Mouse (Mus musculus): ENCODE results near the gene Tsga10. TPM values are rescaled to one million over a fixed set of nuclear protein-coding genes. Genes with fewer than 3 reads are reported as not detected.

Gene Tsga10
- total and polyA plus RNA-seq, 2 experiments from 2014 or later = 7.5 TPM

DNA sequence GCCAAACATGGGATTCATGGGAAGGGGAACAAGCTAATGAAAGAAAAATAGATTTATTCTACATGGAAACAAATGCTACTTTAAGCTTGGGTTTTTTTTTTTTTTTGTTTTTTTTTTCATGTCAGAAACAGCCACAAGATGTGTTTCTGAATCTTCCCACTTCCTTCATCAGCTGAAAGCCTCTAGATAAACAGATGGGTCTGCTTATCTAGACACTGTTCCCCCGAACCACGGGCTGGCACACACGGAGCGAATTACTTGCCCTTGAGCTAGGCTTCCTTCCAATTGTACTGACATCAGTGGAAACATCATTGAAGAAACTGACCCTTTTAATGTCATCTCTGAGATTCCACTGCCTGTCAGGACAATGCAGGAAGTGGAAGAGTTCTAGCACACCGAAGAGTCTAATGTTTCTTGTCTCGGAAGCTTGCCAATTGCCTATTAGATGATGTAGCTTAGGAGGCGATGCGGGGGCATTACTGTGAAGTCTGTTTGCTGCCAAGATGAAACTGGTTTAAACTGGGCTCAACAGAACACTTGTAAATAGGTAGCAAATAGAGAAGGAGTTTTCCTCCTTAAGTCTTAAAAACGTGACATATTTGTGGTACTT lies 121.5 kb downstream of the Tsga10 start:
- H3K4me1 ChIP-seq (ENCODE audit: insufficient read depth, low read length) = no peaks in the 10 kb centered on the region
- no peak overlapping the region for H3K4me2 ChIP-seq (ENCODE audit: low read depth, low read length, poor library complexity, severe bottlenecking)
- no peaks in the 10 kb centered on the region for H3K36me3 ChIP-seq (ENCODE audit: insufficient read depth, low read length)
- no peaks in the 10 kb centered on the region for H3K9me3 ChIP-seq (ENCODE audit: low read length)
- H3K9ac ChIP-seq (replicated peaks; ENCODE audit: low read length, poor library complexity, severe bottlenecking) = no peak overlapping the region
- no peak for TF ChIP-seq CTCF (IDR thresholded peaks at IDR 0.05)
- no peak overlapping the region for H3K4me3 ChIP-seq (ENCODE audit: low read depth, low read length)
- H3K27ac ChIP-seq (ENCODE audit: low read depth, low read length) = no peak overlapping the region
- DNase-seq (ENCODE audit: low spot score) (no peak), ATAC-seq (ENCODE audit: low FRiP score) (no peak)
- no peaks in the 10 kb centered on the region for H3K27me3 ChIP-seq (ENCODE audit: insufficient read depth, low read length)
- 80% methylated on average over 9 of the region's 9 CpGs for WGBS

DNA sequence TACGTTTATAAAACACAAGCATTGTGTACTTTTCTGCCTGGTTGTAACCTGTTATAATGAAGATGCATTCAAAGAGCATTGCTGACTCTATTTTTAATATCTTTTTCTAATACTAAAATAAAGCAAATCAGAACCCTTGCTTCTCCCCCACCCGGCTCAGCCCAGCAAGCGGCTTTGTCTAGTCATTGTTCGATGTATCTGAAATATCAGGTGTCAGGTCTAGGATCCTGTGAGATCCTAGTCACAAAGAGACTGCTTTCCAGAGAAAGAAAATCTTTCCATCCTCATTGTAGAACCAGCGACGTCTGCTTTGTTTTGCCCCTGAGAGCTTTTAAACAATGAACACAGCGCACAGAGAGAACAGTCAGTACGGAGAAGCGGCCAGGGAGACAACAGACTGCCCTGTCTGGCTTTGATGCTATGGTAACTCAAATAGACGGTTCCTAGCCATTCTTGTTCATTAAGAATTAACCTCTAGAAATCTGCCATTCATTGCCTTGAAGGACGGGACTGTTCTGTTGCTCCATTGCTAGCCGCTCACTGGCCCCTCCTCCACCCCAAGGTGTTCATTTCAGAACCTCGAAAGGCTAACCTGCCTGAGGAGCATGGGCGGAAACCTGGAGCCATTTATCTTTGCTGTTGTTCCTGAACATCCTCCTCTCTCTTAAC lies 123.5 kb downstream of the Tsga10 start:
- ATAC-seq (ENCODE audit: low FRiP score) (no peak), DNase-seq (ENCODE audit: low spot score) (peak; percentile 33)
- WGBS = 22% methylated on average over 14 of the region's 14 CpGs
- H3K9ac ChIP-seq (replicated peaks; ENCODE audit: low read length, poor library complexity, severe bottlenecking) = 0 out of 2 replicates have a peak overlapping the region, but pooled peaks have one; percentile 26
- 0 out of 2 replicates have a peak overlapping the region, but pooled peaks have one; percentile 5 for H3K4me2 ChIP-seq (ENCODE audit: low read depth, low read length, poor library complexity, severe bottlenecking)
- no peaks in the 10 kb centered on the region for H3K27me3 ChIP-seq (ENCODE audit: insufficient read depth, low read length)
- peak overlapping the region; percentile 57 for H3K27ac ChIP-seq (ENCODE audit: low read depth, low read length)
- H3K4me3 ChIP-seq (ENCODE audit: low read depth, low read length) = no peak overlapping the region
- TF ChIP-seq CTCF (IDR thresholded peaks at IDR 0.05) = no peak
- H3K4me1 ChIP-seq (ENCODE audit: insufficient read depth, low read length) = no peaks in the 10 kb centered on the region
- H3K9me3 ChIP-seq (ENCODE audit: low read length) = no peaks in the 10 kb centered on the region
- H3K36me3 ChIP-seq (ENCODE audit: insufficient read depth, low read length) = no peaks in the 10 kb centered on the region

DNA sequence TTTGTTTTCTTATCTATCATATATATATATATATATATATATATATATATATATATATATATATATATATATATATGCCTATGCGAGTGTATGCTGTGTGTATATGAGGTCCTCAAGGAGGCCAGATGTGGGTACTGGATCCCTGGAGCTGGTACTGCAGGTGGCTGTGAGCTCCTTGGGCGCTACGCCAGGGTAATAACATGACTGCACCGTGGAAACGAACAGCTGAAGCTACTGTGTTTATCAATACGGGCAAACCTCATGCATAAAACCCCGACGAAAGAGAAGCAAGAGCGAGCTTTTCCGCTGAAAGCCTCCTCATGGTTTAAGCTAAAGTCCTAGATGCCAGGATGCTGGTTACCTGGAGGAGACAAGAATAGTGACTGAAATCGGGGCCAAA lies 124.1 kb downstream of the Tsga10 start:
- no peak overlapping the region for H3K9ac ChIP-seq (replicated peaks; ENCODE audit: low read length, poor library complexity, severe bottlenecking)
- ATAC-seq (ENCODE audit: low FRiP score) (no peak), DNase-seq (ENCODE audit: low spot score) (peak; percentile 27)
- no peaks in the 10 kb centered on the region for H3K36me3 ChIP-seq (ENCODE audit: insufficient read depth, low read length)
- H3K27me3 ChIP-seq (ENCODE audit: insufficient read depth, low read length) = no peaks in the 10 kb centered on the region
- no peak for TF ChIP-seq CTCF (IDR thresholded peaks at IDR 0.05)
- H3K4me1 ChIP-seq (ENCODE audit: insufficient read depth, low read length) = no peaks in the 10 kb centered on the region
- no peaks in the 10 kb centered on the region for H3K9me3 ChIP-seq (ENCODE audit: low read length)
- WGBS = 62% methylated on average over 11 of the region's 11 CpGs
- no peak overlapping the region for H3K4me3 ChIP-seq (ENCODE audit: low read depth, low read length)
- H3K4me2 ChIP-seq (ENCODE audit: low read depth, low read length, poor library complexity, severe bottlenecking) = no peak overlapping the region
- no peak overlapping the region for H3K27ac ChIP-seq (ENCODE audit: low read depth, low read length)

DNA sequence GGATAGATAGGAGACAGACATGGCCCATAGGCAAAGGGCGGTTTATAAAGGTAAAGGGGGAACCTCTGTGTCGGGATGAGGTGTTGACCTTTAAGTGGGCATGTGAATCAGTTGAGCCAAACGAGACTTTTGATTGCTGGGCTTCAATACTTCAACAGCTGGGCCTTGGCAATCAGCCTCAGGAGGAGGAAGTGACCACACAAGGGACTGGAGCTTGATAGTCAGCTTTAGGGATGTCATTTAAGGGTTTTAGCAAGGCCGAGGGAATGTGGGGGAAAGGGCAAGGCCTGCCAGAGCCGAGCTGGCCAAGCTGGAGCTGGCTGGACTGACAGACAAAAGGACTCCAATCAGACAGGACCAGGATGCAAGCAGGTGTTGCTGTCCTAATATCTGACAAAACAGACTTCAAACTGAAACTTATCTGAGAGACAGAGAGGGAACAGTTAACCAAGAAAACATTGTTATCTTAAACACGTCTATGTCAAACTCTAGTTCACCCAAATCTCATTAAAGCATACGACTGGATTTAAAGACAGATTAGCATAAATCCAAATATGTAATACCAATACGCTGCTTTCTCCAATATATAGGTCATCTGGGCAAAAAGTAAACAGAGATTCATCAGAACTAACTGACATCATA lies 125.9 kb downstream of the Tsga10 start:
- ATAC-seq (ENCODE audit: low FRiP score) (no peak), DNase-seq (ENCODE audit: low spot score) (no peak)
- no peaks in the 10 kb centered on the region for H3K9me3 ChIP-seq (ENCODE audit: low read length)
- H3K4me3 ChIP-seq (ENCODE audit: low read depth, low read length) = no peak overlapping the region
- WGBS = 70% methylated on average over 8 of the region's 8 CpGs
- no peak overlapping the region for H3K27ac ChIP-seq (ENCODE audit: low read depth, low read length)
- no peaks in the 10 kb centered on the region for H3K36me3 ChIP-seq (ENCODE audit: insufficient read depth, low read length)
- H3K4me2 ChIP-seq (ENCODE audit: low read depth, low read length, poor library complexity, severe bottlenecking) = no peak overlapping the region
- no peaks in the 10 kb centered on the region for H3K27me3 ChIP-seq (ENCODE audit: insufficient read depth, low read length)
- no peak for TF ChIP-seq CTCF (IDR thresholded peaks at IDR 0.05)
- no peak overlapping the region for H3K9ac ChIP-seq (replicated peaks; ENCODE audit: low read length, poor library complexity, severe bottlenecking)
- H3K4me1 ChIP-seq (ENCODE audit: insufficient read depth, low read length) = no peaks in the 10 kb centered on the region

GRCm38 (mm10) chr1:37738895-37739294 lies 127.3 kb downstream of the Tsga10 start:
- Histone ChIP-seq H3K4me3 (ENCODE audit: low read depth, low read length) (no peak overlapping the region), H3K4me1 (ENCODE audit: insufficient read depth, low read length) (no peaks in the 10 kb centered on the region), H3K4me2 (ENCODE audit: low read depth, low read length, poor library complexity, severe bottlenecking) (no peak overlapping the region), H3K9me3 (ENCODE audit: low read length) (no peaks in the 10 kb centered on the region), H3K27me3 (ENCODE audit: insufficient read depth, low read length) (no peaks in the 10 kb centered on the region), H3K36me3 (ENCODE audit: insufficient read depth, low read length) (no peaks in the 10 kb centered on the region), H3K27ac (ENCODE audit: low read depth, low read length) (no peak overlapping the region), H3K9ac (replicated peaks; ENCODE audit: low read length, poor library complexity, severe bottlenecking) (no peak overlapping the region)
- no peak for ATAC-seq (ENCODE audit: low FRiP score)
- WGBS = 61% methylated on average over 2 of the region's 2 CpGs
- TF ChIP-seq CTCF (IDR thresholded peaks at IDR 0.05) = no peak
- DNase-seq (ENCODE audit: low spot score) = no peak

DNA sequence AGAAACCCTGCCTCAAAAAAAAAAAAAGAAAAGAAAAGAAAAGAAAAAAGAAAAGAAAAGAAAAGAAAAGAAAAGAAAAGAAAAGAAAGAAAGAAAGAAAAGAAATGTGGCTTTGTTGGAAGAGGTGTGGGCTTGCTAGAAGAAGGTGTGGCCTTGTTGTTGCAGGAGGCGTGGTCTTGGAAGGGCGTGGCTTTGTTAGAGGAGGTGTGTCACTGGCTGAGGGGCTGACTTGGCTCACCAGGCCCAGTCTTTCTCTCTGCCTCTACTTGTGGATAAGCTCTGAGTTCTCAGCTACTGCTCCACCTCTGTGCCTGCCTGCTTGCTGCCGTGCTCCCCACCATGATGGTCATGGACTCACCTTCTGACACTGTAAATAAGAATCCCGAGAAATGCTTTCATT lies 129.2 kb downstream of the Tsga10 start:
- Histone ChIP-seq H3K27me3 (ENCODE audit: insufficient read depth, low read length) (no peaks in the 10 kb centered on the region), H3K4me2 (ENCODE audit: low read depth, low read length, poor library complexity, severe bottlenecking) (no peak overlapping the region), H3K27ac (ENCODE audit: low read depth, low read length) (no peak overlapping the region), H3K9me3 (ENCODE audit: low read length) (no peaks in the 10 kb centered on the region), H3K36me3 (ENCODE audit: insufficient read depth, low read length) (no peaks in the 10 kb centered on the region), H3K4me3 (ENCODE audit: low read depth, low read length) (no peak overlapping the region), H3K4me1 (ENCODE audit: insufficient read depth, low read length) (no peaks in the 10 kb centered on the region), H3K9ac (replicated peaks; ENCODE audit: low read length, poor library complexity, severe bottlenecking) (no peak overlapping the region)
- no peak for DNase-seq (ENCODE audit: low spot score)
- no peak for ATAC-seq (ENCODE audit: low FRiP score)
- no peak for TF ChIP-seq CTCF (IDR thresholded peaks at IDR 0.05)
- 88% methylated on average over 4 of the region's 4 CpGs for WGBS

Data from midbrain, postnatal 0 days (tissue).